Mouse (Mus musculus) olfactory bulb, adult 2 months (tissue): ENCODE results near the gene Ucn.

Experiments
- CTCF ChIP-seq: fragments of 200-500 bp; IDR thresholded peaks from 2 replicates; pipeline ENCODE4 v1.5.1; 2012; ENCODE audit warnings: low read depth, mild to moderate bottlenecking, low read length, moderate library complexity; ENCODE audit not compliant: insufficient read depth
- POLR2A ChIP-seq: fragments of 200-500 bp; IDR thresholded peaks from 2 replicates; pipeline ENCODE4 v1.6.1; 2012; ENCODE audit warnings: mild to moderate bottlenecking, low read depth, low read length, moderate library complexity; ENCODE audit not compliant: insufficient read depth

- TF ChIP-seq CTCF (no peak), POLR2A (no peak)
These were observed 42.6 kb upstream of the Ucn start for GRCm38 (mm10) chr5:31181183-31181770.
